Mouse (Mus musculus) MEL (cell line): ENCODE data around the gene Slc38a5. TPM values are rescaled to one million over a fixed set of nuclear protein-coding genes. Genes with fewer than 3 reads are reported as not detected.
A peak's percentile ranks its signal among the peaks of the same experiment; 100 is the strongest.

ENCODE experiments used
- DNase-seq: peaks from one replicate; pipeline ENCODE4 v3.0.0; 2011; ENCODE audit warnings: low read depth, low spot score
- H3K27ac ChIP-seq: 2 replicates; pipeline ENCODE4 v1.5.1; 2012; ENCODE audit warnings: low read depth, mild to moderate bottlenecking, control low read depth, low read length, moderate library complexity; ENCODE audit not compliant: control insufficient read depth
- H3K27me3 ChIP-seq, 2 experiments: fragments of 150-350 bp in 1 of 2; sonication (generic) in 1 of 2; 2 replicates each; pipeline ENCODE4 v1.6.1; 2012; ENCODE audit warnings: low read length in 2 of 2, mild to moderate bottlenecking in 2 of 2, improper control_type of control experiment in 1 of 2, moderate library complexity in 1 of 2; ENCODE audit not compliant: insufficient read depth in 2 of 2, control insufficient read depth in 1 of 2
- H3K36me3 ChIP-seq, 2 experiments: 2 replicates each; pipeline ENCODE4 v1.6.1; 2012 to 2014; ENCODE audit warnings: low read length in 2 of 2, improper control_type of control experiment in 1 of 2, inconsistent platforms in 1 of 2, mild to moderate bottlenecking in 1 of 2; ENCODE audit not compliant: insufficient read depth in 2 of 2, control insufficient read depth in 1 of 2
- H3K4me1 ChIP-seq, 2 experiments: fragments of 150-350 bp in 1 of 2; sonication (generic) in 1 of 2; 2 replicates each; pipeline ENCODE4 v1.6.1; 2012; ENCODE audit warnings: low read length in 2 of 2, improper control_type of control experiment in 1 of 2, mild to moderate bottlenecking in 1 of 2; ENCODE audit not compliant: insufficient read depth in 2 of 2, control insufficient read depth in 1 of 2
- H3K4me3 ChIP-seq, 2 experiments: fragments of 150-350 bp in 1 of 2; sonication (generic) in 1 of 2; 2 replicates each; pipeline ENCODE4 v1.5.1; 2012; ENCODE audit warnings: low read depth in 2 of 2, low read length in 2 of 2, mild to moderate bottlenecking in 2 of 2, moderate library complexity in 2 of 2, control low read depth in 1 of 2, improper control_type of control experiment in 1 of 2; ENCODE audit not compliant: control insufficient read depth in 1 of 2, insufficient read depth in 1 of 2
- H3K79me2 ChIP-seq: 2 replicates; pipeline ENCODE4 v1.6.1; 2012; ENCODE audit warnings: mild to moderate bottlenecking, low read length, moderate library complexity; ENCODE audit not compliant: control insufficient read depth, poor library complexity, insufficient read depth
- H3K9ac ChIP-seq: 2 replicates; pipeline ENCODE4 v1.6.1; 2012; ENCODE audit warnings: low read depth, mild to moderate bottlenecking, control low read depth, low read length, moderate library complexity; ENCODE audit not compliant: control insufficient read depth, poor library complexity, severe bottlenecking
- H3K9me3 ChIP-seq: fragments of 150-350 bp; sonication (generic); replicated peaks from 2 replicates; pipeline ENCODE4 v1.6.1; 2012; ENCODE audit warnings: mild to moderate bottlenecking, low read length, improper control_type of control experiment, moderate library complexity; ENCODE audit not compliant: insufficient read depth
- BHLHE40 ChIP-seq: IDR thresholded peaks from 2 replicates; pipeline ENCODE4 v1.6.1; 2012; ENCODE audit warnings: low read depth, mild to moderate bottlenecking, inconsistent platforms, low read length, improper control_type of control experiment, borderline replicate concordance
- CHD1 ChIP-seq: IDR thresholded peaks from 2 replicates; pipeline ENCODE4 v1.6.1; 2012; ENCODE audit warnings: low read depth, mild to moderate bottlenecking, inconsistent platforms, low read length, improper control_type of control experiment
- CTCF ChIP-seq, 3 experiments: IDR thresholded peaks in 2 of 3; conservative IDR thresholded peaks in 1 of 3; 2 replicates each; pipeline ENCODE4 v1.5.1; 2011 to 2012; ENCODE audit warnings: low read length in 3 of 3, low read depth in 2 of 3, mild to moderate bottlenecking in 2 of 3, improper control_type of control experiment in 1 of 3, inconsistent platforms in 1 of 3, mixed read lengths in 1 of 3, moderate library complexity in 1 of 3; ENCODE audit not compliant: control insufficient read depth in 1 of 3, insufficient read depth in 1 of 3, poor library complexity in 1 of 3, severe bottlenecking in 1 of 3
- ELF1 ChIP-seq: IDR thresholded peaks from 2 replicates; pipeline ENCODE4 v1.6.1; 2014; ENCODE audit warnings: low read depth, mild to moderate bottlenecking, inconsistent platforms, low read length, improper control_type of control experiment, moderate library complexity
- EP300 ChIP-seq, 2 experiments: IDR thresholded peaks; 2 replicates each; pipeline ENCODE4 v1.6.1; 2011; ENCODE audit warnings: improper control_type of control experiment in 2 of 2, low read length in 2 of 2, low read depth in 1 of 2, mild to moderate bottlenecking in 1 of 2
- ETS1 ChIP-seq: IDR thresholded peaks from 2 replicates; pipeline ENCODE4 v1.6.1; 2012; ENCODE audit warnings: low read depth, mild to moderate bottlenecking, inconsistent platforms, low read length, improper control_type of control experiment, moderate library complexity
- GABPA ChIP-seq: IDR thresholded peaks from 2 replicates; pipeline ENCODE4 v1.6.1; 2012; ENCODE audit warnings: low read depth, mild to moderate bottlenecking, inconsistent platforms, low read length, improper control_type of control experiment, moderate library complexity
- GATA1 ChIP-seq: IDR thresholded peaks from 2 replicates; pipeline ENCODE4 v1.6.1; 2011; ENCODE audit warnings: low read depth, low read length, improper control_type of control experiment
- HCFC1 ChIP-seq: IDR thresholded peaks from 2 replicates; pipeline ENCODE4 v1.6.1; 2012; ENCODE audit warnings: low read depth, mild to moderate bottlenecking, inconsistent platforms, low read length, improper control_type of control experiment, moderate library complexity
- JUND ChIP-seq: IDR thresholded peaks from 2 replicates; pipeline ENCODE4 v1.6.1; 2011; ENCODE audit warnings: low read depth, mild to moderate bottlenecking, improper control_type of control experiment, low read length
- KAT2A ChIP-seq: conservative IDR thresholded peaks from 2 replicates; pipeline ENCODE4 v1.6.1; 2012; ENCODE audit warnings: low read depth, low read length, improper control_type of control experiment, inconsistent platforms
- MAFK ChIP-seq: IDR thresholded peaks from 2 replicates; pipeline ENCODE4 v1.6.1; 2011; ENCODE audit warnings: low read depth, mild to moderate bottlenecking, low read length, improper control_type of control experiment, borderline replicate concordance
- MAX ChIP-seq: IDR thresholded peaks from 2 replicates; pipeline ENCODE4 v1.6.1; 2011; ENCODE audit warnings: low read length, improper control_type of control experiment
- MAZ ChIP-seq: IDR thresholded peaks from 2 replicates; pipeline ENCODE4 v1.6.1; 2012; ENCODE audit warnings: low read depth, mild to moderate bottlenecking, inconsistent platforms, low read length, improper control_type of control experiment
- MXI1 ChIP-seq: IDR thresholded peaks from 2 replicates; pipeline ENCODE4 v1.6.1; 2011; ENCODE audit warnings: mild to moderate bottlenecking, low read depth, low read length, improper control_type of control experiment
- MYB ChIP-seq: IDR thresholded peaks from 2 replicates; pipeline ENCODE4 v1.6.1; 2011; ENCODE audit warnings: mild to moderate bottlenecking, low read depth, low read length, improper control_type of control experiment
- MYC ChIP-seq: IDR thresholded peaks from 2 replicates; pipeline ENCODE4 v1.6.1; 2011; ENCODE audit warnings: low read depth, mild to moderate bottlenecking, low read length, improper control_type of control experiment, moderate library complexity
- NELFE ChIP-seq: IDR thresholded peaks from 2 replicates; pipeline ENCODE4 v1.6.1; 2011; ENCODE audit warnings: low read depth, low read length, improper control_type of control experiment
- NRF1 ChIP-seq: IDR thresholded peaks from 2 replicates; pipeline ENCODE4 v1.6.1; 2014; ENCODE audit warnings: low read depth, mild to moderate bottlenecking, inconsistent platforms, low read length, improper control_type of control experiment, moderate library complexity; ENCODE audit not compliant: poor library complexity, insufficient read depth, severe bottlenecking
- POLR2A ChIP-seq, 2 experiments: IDR thresholded peaks; 2 replicates each; pipeline ENCODE4 v1.6.1; 2011 to 2012; ENCODE audit warnings: low read length in 2 of 2, mild to moderate bottlenecking in 2 of 2, control low read depth in 1 of 2, improper control_type of control experiment in 1 of 2, low read depth in 1 of 2, moderate library complexity in 1 of 2; ENCODE audit not compliant: control insufficient read depth in 1 of 2, insufficient read depth in 1 of 2, poor library complexity in 1 of 2
- POLR2AphosphoS2 ChIP-seq: IDR thresholded peaks from 2 replicates; pipeline ENCODE4 v1.6.1; 2011; ENCODE audit warnings: low read length, improper control_type of control experiment
- POLR2AphosphoS5 ChIP-seq: IDR thresholded peaks from 2 replicates; pipeline ENCODE4 v1.6.1; 2012; ENCODE audit warnings: low read depth, borderline replicate concordance, mild to moderate bottlenecking, inconsistent platforms, low read length, moderate library complexity, mixed read lengths
- RAD21 ChIP-seq: IDR thresholded peaks from 2 replicates; pipeline ENCODE4 v1.6.1; 2011; ENCODE audit warnings: mild to moderate bottlenecking, low read depth, low read length, improper control_type of control experiment
- RCOR1 ChIP-seq: IDR thresholded peaks from 2 replicates; pipeline ENCODE4 v1.6.1; 2012; ENCODE audit warnings: low read depth, mild to moderate bottlenecking, inconsistent platforms, low read length, improper control_type of control experiment
- SIN3A ChIP-seq: IDR thresholded peaks from 2 replicates; pipeline ENCODE4 v1.6.1; 2012; ENCODE audit warnings: low read length, improper control_type of control experiment, inconsistent platforms
- SMC3 ChIP-seq: IDR thresholded peaks from 2 replicates; pipeline ENCODE4 v1.6.1; 2011; ENCODE audit warnings: low read depth, low read length, improper control_type of control experiment
- TBP ChIP-seq: IDR thresholded peaks from 2 replicates; pipeline ENCODE4 v1.8.0; 2011; ENCODE audit warnings: low read depth, low read length, improper control_type of control experiment
- TCF12 ChIP-seq: IDR thresholded peaks from 2 replicates; pipeline ENCODE4 v1.6.1; 2014; ENCODE audit warnings: low read depth, mild to moderate bottlenecking, inconsistent platforms, low read length, improper control_type of control experiment, moderate library complexity
- USF1 ChIP-seq: IDR thresholded peaks from 2 replicates; pipeline ENCODE4 v1.6.1; 2014; ENCODE audit warnings: low read depth, mild to moderate bottlenecking, inconsistent platforms, low read length, improper control_type of control experiment, moderate library complexity
- USF2 ChIP-seq, 2 experiments: IDR thresholded peaks; 2 replicates each; pipeline ENCODE4 v1.6.1; 2011 to 2012; ENCODE audit warnings: improper control_type of control experiment in 2 of 2, low read length in 2 of 2, borderline replicate concordance in 1 of 2, inconsistent platforms in 1 of 2, low read depth in 1 of 2, mild to moderate bottlenecking in 1 of 2; ENCODE audit not compliant: insufficient read depth in 1 of 2
- ZC3H11A ChIP-seq: IDR thresholded peaks from 2 replicates; pipeline ENCODE4 v1.6.1; 2012; ENCODE audit warnings: low read depth, mild to moderate bottlenecking, inconsistent platforms, low read length, improper control_type of control experiment
- ZKSCAN1 ChIP-seq: IDR thresholded peaks from 2 replicates; pipeline ENCODE4 v1.6.1; 2012; ENCODE audit warnings: low read depth, mild to moderate bottlenecking, inconsistent platforms, low read length, improper control_type of control experiment, moderate library complexity
- ZMIZ1 ChIP-seq: IDR thresholded peaks from 2 replicates; pipeline ENCODE4 v1.6.1; 2012; ENCODE audit warnings: low read depth, mild to moderate bottlenecking, inconsistent platforms, low read length, improper control_type of control experiment, moderate library complexity
- ZNF384 ChIP-seq: IDR thresholded peaks from 2 replicates; pipeline ENCODE4 v1.6.1; 2012; ENCODE audit warnings: low read depth, mild to moderate bottlenecking, inconsistent platforms, low read length, improper control_type of control experiment
- polyA plus RNA-seq, 2 experiments: library from polyadenylated mRNA; stranded (reverse) in 1 of 2; unstranded in 1 of 2; fragments of >175 nt in 1 of 2; fragments of >200 nt in 1 of 2; gene quantifications; 2 replicates each; pipeline versions ENCODE4 v1.2.1 to v1.2.4; 2012; ENCODE audit warnings: low replicate concordance in 2 of 2, low read depth in 1 of 2; ENCODE audit not compliant: insufficient read length in 2 of 2, insufficient read depth in 1 of 2, missing spikeins in 1 of 2
- total RNA-seq: library from RNA; depleted of rRNA; stranded (reverse); fragments of 300-350 nt; gene quantifications from 2 replicates; pipeline ENCODE4 v1.2.3, GENCODE M21; 2012

Gene Slc38a5
- total and polyA plus RNA-seq, 3 experiments = 100 to 146 TPM; not detected in 1

- Histone ChIP-seq H3K79me2 (peaks cover 15% of the 10 kb centered on the region), H3K4me1 (peaks cover 3 to 16% of the 10 kb centered on the region in 2 experiments; a peak in 3 of 4 replicates), H3K36me3 (peaks cover 0 to 11% of the 10 kb centered on the region in 2 experiments; a peak in 2 of 4 replicates), H3K4me3 (peak within 1 kb of the TSS; percentile 82 to 83), H3K27ac (peak within 1 kb of the TSS; percentile 80), H3K27me3 (no peaks in the 10 kb centered on the region), H3K9ac (peak within 1 kb of the TSS; percentile 83), H3K9me3 (no peaks in the 10 kb centered on the region)
- DNase-seq = peak; percentile 99
- TF ChIP-seq TBP = peak; percentile 68
- TF ChIP-seq NRF1 = no peak
- peak; percentile 11; the same call in 1 of the 2 replicates for TF ChIP-seq ETS1
- 0 out of 2 replicates have a peak, but pooled peaks have one; percentile 7 for TF ChIP-seq ZC3H11A
- peak; percentile 64; the same call in 1 of the 2 replicates for TF ChIP-seq USF1
- TF ChIP-seq MAFK = no peak
- TF ChIP-seq POLR2A (IDR thresholded peaks at IDR 0.05; ENCODE audit: control insufficient read depth in 1 of 2, insufficient read depth in 1 of 2, low read depth in 1 of 2, low read length in 2 of 2, poor library complexity in 1 of 2) = peak in 1 of 2 experiments; percentile 90; a peak in 2 of 4 replicates
- no peak for TF ChIP-seq RCOR1
- TF ChIP-seq CHD1 = 0 out of 2 replicates have a peak, but pooled peaks have one; percentile 13
- TF ChIP-seq NELFE = peak; percentile 89
- no peak for TF ChIP-seq ZKSCAN1
- no peak for TF ChIP-seq RAD21
- TF ChIP-seq SIN3A = peak; percentile 95
- peak; percentile 94 for TF ChIP-seq ZMIZ1
- no peak for TF ChIP-seq MAZ
- TF ChIP-seq MYC = peak; percentile 91
- TF ChIP-seq KAT2A = peak; percentile 89
- no peak for TF ChIP-seq EP300 (IDR thresholded peaks at IDR 0.05; ENCODE audit: low read depth in 1 of 2, low read length in 2 of 2)
- TF ChIP-seq GATA1 = no peak
- peak; percentile 57; the same call in 1 of the 2 replicates for TF ChIP-seq MYB
- TF ChIP-seq POLR2AphosphoS2 = peak; percentile 92
- no peak for TF ChIP-seq CTCF (IDR thresholded peaks at IDR 0.05 in 2 of 3, conservative IDR thresholded peaks at IDR 0.05 in 1 of 3; ENCODE audit: control insufficient read depth in 1 of 3, insufficient read depth in 1 of 3, low read depth in 2 of 3, low read length in 3 of 3, poor library complexity in 1 of 3, severe bottlenecking in 1 of 3)
- TF ChIP-seq JUND = no peak
- no peak; the same call in 1 of the 2 replicates for TF ChIP-seq POLR2AphosphoS5
- TF ChIP-seq GABPA = no peak
- no peak for TF ChIP-seq BHLHE40
- peak; percentile 93 for TF ChIP-seq MXI1
- TF ChIP-seq USF2 (IDR thresholded peaks at IDR 0.05; ENCODE audit: borderline replicate concordance in 1 of 2, insufficient read depth in 1 of 2, low read depth in 1 of 2, low read length in 2 of 2) = no peak
- TF ChIP-seq TCF12 = peak; percentile 56; the same call in 1 of the 2 replicates
- no peak for TF ChIP-seq ZNF384
- TF ChIP-seq HCFC1 = peak; percentile 94
- peak; percentile 62 for TF ChIP-seq MAX
- TF ChIP-seq SMC3 = no peak
- TF ChIP-seq ELF1 = peak; percentile 60
Measured at GRCm38 (mm10) chrX:8252334-8253285, 18.3 kb upstream of the Slc38a5 start, which contains the start of gene Ftsj1. Gene Ftsj1 (minus strand): TSS chrX:8252406.
